Mouse (Mus musculus): ENCODE results near the gene Trmt5. TPM values are rescaled to one million over a fixed set of nuclear protein-coding genes. Genes with fewer than 3 reads are reported as not detected.

The Trmt5 gene
- total RNA-seq (2021), result 13.8 and 14.5 TPM in 2 replicates
- long read RNA-seq, partial matches to known transcripts, result 1 of 6 reads
- long read RNA-seq, other reads (novel, unspliced or antisense), result 1 of 6 reads

DNA sequence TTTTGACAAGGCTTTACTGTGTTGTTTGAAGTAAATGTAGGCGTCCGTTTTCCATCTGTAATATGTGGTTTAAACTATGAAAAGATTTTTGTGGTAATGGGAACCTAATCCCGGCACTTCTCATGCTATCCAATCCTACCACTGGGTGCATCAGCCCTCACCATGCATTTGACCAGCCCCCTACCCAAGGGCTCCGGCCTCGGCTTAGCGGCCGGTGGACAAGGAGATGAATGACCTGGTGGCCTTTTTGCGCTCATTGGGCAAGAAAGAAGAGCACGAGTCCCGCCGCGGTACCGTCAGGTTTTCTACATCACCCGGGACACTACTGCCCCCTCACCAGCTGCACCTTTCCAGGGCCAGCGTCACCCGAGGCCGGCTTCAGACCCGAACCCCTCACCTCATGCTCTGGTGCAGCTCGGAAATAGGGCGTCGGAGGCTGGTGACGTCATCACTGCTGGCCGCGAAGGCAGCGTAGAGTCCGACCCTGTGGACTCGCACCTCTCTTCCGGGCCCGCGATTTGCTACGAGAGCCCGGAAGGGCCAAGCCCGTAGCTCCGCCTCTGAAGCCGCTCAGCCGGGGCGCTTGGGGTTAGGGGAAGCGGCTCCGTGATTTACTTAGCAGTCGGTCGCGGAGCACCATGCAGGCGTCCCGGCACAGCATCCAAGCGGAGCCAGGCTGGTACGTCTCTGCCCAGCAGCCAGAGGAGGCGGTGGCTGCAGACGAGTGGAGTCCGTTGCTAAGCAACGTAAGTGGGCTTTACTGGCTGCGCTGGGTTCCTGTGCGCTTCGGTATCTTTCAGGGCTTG, at the start of gene Trmt5, which contains the start of gene Slc38a6:
Trmt5 (minus strand) TSS at position 424 of the 806 bp plus-strand sequence.
Slc38a6 (plus strand) TSS at position 493 of the 806 bp plus-strand sequence.
- peak; percentile 89 for DNase-seq

- DNase-seq, result no peak
Observed at GRCm38 (mm10) chr12:73334051-73334551, 47.6 kb upstream of the Trmt5 start.

GRCm38 (mm10) chr12:73332701-73333100, 46.2 kb upstream of the Trmt5 start:
- DNase-seq, result no peak

GRCm38 (mm10) chr12:73330236-73330635, 43.7 kb upstream of the Trmt5 start:
- DNase-seq, result no peak

GRCm38 (mm10) chr12:73328448-73329167, 42.1 kb upstream of the Trmt5 start:
- no peak for DNase-seq

GRCm38 (mm10) chr12:73327381-73327780, 40.9 kb upstream of the Trmt5 start:
- DNase-seq, result no peak

DNA sequence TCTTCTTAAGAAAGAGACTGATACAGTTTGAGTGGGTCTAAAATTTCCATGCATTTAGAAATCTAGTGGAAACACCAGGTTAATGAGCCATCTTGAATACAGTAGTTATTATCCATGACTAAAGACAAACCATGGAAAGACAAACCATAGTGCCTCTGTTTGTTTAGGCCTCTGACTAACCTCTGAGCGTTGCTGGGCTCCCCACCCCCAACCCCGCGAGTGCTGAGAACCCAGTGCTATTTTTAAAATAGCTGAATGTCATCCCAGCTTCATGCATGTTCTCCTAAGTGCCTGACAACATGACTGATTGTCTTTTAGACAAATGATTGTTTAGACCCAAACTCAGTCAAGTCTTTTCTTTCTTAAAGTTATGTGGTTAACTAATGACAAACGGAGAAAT, 39.1 kb upstream of the Trmt5 start:
- DNase-seq, result peak; percentile 51

DNA sequence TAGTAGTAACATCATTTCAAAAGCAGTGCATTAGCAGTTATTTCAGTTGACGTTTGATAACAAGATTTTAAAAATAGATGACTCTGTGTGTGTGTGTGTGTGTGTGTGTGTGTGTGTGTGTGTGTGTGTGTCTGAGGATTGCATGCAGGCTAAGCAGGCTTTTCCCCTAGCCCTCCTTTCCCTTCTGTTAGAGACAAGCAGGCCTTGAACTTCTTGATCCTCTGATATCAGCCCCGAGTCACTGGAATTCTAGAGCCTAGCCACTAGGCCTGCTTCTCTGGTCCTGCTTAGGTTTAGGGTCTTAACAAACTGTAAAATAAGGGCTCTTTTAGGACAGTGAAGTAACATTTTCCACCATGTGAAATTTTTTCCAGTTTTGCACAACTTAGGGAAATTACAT, 38.7 kb upstream of the Trmt5 start:
- no peak for DNase-seq

- peak; percentile 29 for DNase-seq
Observed at GRCm38 (mm10) chr12:73324742-73325141, 38.2 kb upstream of the Trmt5 start.

DNA sequence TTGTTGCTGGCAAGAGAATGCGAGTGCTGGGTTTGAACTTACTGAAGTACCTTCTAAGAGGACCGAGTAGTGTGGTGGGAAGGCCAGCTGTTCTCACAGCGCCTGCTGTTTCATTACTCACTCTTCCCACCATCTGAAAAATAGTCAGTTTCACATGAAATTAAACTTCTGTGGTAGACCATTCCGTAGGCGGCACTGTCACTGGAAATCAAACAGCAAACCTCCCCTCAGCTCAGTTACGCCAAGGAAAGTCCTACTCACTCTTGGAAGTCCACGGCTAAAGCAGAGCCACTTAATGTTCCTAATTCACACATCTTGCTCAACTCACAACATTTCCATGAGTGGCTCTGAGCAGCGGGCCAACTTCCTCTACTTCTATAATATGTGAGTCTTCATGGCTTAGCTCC, 37.7 kb upstream of the Trmt5 start:
- DNase-seq, result no peak

GRCm38 (mm10) chr12:73317706-73318686, 31.5 kb upstream of the Trmt5 start:
- no peak for DNase-seq

DNA sequence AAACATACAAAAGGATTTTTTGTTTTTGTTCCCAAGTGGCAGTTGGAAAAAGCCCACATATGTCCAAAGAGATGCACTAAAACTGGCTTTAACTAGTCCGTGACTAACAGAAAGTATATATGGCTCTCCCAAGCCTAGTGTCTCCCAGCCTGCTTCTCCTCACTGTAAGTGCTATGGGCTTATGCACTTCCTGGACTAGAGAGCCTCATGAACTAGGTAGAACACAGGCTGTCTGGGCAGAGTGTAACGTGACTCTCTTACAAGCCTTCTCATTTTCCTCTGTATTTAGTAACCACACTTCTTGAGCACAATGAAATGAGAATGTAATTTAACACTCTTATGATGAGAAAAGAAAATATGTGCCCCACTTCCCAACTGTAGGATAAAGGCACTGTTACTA, 22.2 kb upstream of the Trmt5 start:
- DNase-seq, result no peak

DNA sequence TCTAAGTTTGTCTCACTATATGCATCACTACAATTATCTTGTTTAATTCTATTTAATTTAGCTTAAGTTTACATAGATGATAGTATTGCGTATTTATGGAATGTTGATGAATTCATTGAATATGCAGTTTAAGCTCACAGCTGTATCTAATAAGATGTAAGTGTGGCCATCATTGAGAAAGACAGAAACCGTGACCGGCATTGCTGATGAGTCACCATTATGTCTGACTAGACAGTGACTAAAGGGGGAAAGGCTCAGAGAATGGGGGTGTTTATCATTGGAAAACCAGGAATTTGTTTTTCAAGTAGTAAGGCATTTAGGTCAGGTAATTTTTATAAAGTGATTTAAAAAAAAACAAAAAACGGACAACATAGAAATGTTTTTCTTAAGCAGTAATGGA, 21.2 kb upstream of the Trmt5 start:
- no peak for DNase-seq

- no peak for DNase-seq
Observed at GRCm38 (mm10) chr12:73304636-73305035, 18.1 kb upstream of the Trmt5 start.

- no peak for DNase-seq
Observed at GRCm38 (mm10) chr12:73300531-73300930, 14.0 kb upstream of the Trmt5 start.

DNA sequence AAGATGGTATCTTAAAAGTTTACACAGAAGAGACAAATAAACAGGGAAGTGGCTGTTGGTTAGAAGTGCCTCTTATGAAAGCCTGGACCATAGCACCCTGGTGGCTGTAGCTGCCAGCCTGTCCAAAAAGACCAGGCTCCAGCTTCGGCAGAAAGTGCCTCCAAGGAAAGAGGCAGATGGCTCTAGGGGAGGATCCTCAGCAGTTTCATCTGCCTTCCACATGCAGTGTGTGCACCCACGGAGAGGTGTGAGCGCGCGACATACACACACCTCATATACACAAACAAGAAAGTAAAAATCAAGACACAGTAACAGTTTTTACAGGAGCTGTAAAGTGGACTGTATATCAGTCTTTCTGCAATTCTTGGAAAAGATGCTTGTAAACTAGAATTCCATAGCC, 12.1 kb upstream of the Trmt5 start:
- DNase-seq, result no peak

DNA sequence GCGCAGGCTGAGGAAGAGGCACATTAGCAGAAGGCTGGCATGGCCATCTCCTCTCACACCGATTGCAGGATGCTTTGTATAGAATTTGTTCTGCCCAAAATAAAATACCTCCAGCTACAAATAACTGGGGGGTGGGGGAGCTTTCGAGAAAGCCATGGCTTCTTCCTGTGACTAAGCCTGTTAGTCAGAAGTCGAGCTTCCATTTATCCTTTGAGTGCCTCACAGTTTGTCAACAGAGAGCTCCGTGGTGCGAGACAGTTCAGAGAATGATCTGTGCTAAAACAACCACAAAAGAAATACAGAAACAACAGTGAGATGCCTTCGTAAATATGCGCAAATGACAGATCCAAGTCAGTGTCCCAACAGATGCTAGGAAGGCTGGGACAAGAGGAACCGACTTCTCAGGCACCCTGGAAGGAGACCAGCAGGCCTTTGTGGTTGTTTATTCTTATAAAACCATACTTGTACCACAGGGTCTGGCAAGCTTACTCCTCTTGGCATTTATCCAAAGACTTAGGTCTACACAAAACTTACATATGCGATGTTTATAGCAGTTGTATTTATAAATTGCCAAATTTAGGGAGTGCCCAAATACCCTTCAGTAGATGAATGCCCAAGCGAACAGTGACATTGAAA, 9.1 kb upstream of the Trmt5 start:
- no peak for DNase-seq

GRCm38 (mm10) chr12:73294884-73295283, 8.4 kb upstream of the Trmt5 start:
- DNase-seq, result no peak

- DNase-seq, result no peak
Observed at GRCm38 (mm10) chr12:73288626-73289025, 2.1 kb upstream of the Trmt5 start.

DNA sequence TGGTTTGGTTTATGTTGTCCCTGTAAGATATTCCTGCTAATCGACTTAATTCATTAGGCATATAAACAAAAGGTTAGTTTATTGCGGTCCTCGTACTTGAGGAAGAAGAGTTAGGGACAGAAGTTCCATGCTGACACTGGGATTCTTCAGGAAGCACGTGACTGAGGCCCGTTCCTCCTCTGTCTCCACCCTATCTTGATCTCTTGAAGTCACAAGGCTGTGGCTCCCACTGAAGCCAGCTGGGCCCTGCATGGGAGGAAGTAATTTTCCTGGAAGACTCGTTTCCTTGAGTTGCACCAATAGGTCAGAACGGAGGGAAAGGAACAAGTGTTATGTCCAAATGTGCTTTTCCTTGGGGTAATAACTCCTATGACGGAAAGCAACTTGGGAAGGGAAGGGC, 1.1 kb upstream of the Trmt5 start:
- DNase-seq, result no peak

GRCm38 (mm10) chr12:73274921-73275320, 11.6 kb downstream of the Trmt5 start:
- DNase-seq, result no peak

All from adrenal gland, postnatal 25 days (tissue).